Comparison of ENCODE assay signal across 8 mouse cellular contexts in the genomic region with DNA sequence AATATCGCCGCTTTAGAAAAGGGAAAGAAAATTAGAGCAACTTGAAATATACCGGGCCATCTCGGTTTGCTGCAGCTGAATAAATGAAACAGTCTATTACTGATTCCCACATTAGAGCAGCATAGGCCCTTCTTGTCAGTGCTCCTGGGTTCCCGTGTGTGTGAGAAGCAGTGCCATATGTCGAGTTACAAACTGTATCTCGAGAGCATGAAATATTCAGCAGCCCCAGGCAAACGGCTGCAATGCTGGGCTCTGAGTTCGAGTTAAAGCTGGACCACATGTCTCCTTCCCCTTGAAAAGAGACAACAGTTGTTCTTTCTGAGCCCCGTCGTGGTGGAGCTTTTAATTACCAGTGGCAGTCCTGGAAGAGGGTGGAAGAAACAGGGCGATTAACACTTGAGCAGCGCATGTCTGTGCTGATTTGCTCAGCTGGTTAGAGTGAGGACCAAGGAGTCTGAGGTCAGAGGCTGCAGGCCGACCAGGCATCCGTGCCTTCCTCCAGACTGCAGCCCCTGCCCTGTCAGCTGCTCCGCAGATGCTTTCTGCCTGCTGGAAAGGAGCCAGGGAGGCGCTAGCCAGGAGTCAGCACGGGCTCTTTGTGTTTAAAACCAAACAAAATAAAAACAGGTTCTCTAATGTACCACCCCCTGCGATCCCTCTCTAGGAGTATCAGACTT. TPM values are rescaled to one million over a fixed set of nuclear protein-coding genes. Genes with fewer than 3 reads are reported as not detected.
DNase-seq lines count a peak whose midpoint lies in the region; ATAC-seq lines count a peak whose summit lies in the region.

No protein-coding gene starts in this region.

- 0 out of 2 replicates have a peak, but pooled peaks cover 12% of the 10 kb centered on the region for H3K9me3 ChIP-seq in intestine, embryonic 14.5 days (ENCODE audit: control insufficient read depth, low read length)
- H3K9me3 ChIP-seq in intestine, embryonic 15.5 days = no peaks in the 10 kb centered on the region
- no peaks in the 10 kb centered on the region for H3K9me3 ChIP-seq in neural tube, embryonic 14.5 days (ENCODE audit: control insufficient read depth, low read length)

- H3K36me3 ChIP-seq in intestine, embryonic 14.5 days (ENCODE audit: control insufficient read depth, insufficient read depth, low read length) = no peaks in the 10 kb centered on the region
- H3K36me3 ChIP-seq in intestine, embryonic 15.5 days = no peaks in the 10 kb centered on the region
- H3K36me3 ChIP-seq in neural tube, embryonic 14.5 days (ENCODE audit: control insufficient read depth, insufficient read depth, low read length) = no peaks in the 10 kb centered on the region

- no peaks in the 10 kb centered on the region for H3K27me3 ChIP-seq in intestine, embryonic 14.5 days (replicated peaks; ENCODE audit: control insufficient read depth, insufficient read depth, low read length)
- H3K27me3 ChIP-seq in intestine, embryonic 15.5 days (replicated peaks) = no peaks in the 10 kb centered on the region
- H3K27me3 ChIP-seq in neural tube, embryonic 14.5 days (ENCODE audit: control insufficient read depth, insufficient read depth, low read length) = no peaks in the 10 kb centered on the region

- H3K9ac ChIP-seq in intestine, embryonic 14.5 days (ENCODE audit: low read length) = no peak overlapping the region
- no peak overlapping the region for H3K9ac ChIP-seq in intestine, embryonic 15.5 days
- H3K9ac ChIP-seq in neural tube, embryonic 14.5 days (replicated peaks; ENCODE audit: low read depth, low read length) = no peak overlapping the region

- peaks cover 18% of the 10 kb centered on the region for H3K4me1 ChIP-seq in intestine, embryonic 14.5 days (replicated peaks; ENCODE audit: control insufficient read depth, insufficient read depth, low read length)
- 0 out of 2 replicates have a peak, but pooled peaks cover 12% of the 10 kb centered on the region for H3K4me1 ChIP-seq in intestine, embryonic 15.5 days (replicated peaks)
- H3K4me1 ChIP-seq in neural tube, embryonic 14.5 days (ENCODE audit: control insufficient read depth, insufficient read depth, low read length) = peaks cover 10% of the 10 kb centered on the region

- no peak for DNase-seq in intestine, embryonic 14.5 days (ENCODE audit: low spot score)
- DNase-seq in embryo, embryonic 11 days = peak; percentile 74
- DNase-seq in gastrocnemius, postnatal 4 days (ENCODE audit: low spot score in 2 of 2) = peak; percentile 38 to 67
- DNase-seq in kidney, postnatal 4 days = peak; percentile 66 to 75
- DNase-seq in thymus, postnatal 10 days (ENCODE audit: low spot score in 2 of 2) = no peak

- 41% methylated on average over 19 of the region's 19 CpGs for WGBS in intestine, embryonic 14.5 days
- 41% methylated on average over 19 of the region's 19 CpGs for WGBS in intestine, embryonic 15.5 days
- 28% methylated on average over 19 of the region's 19 CpGs for WGBS in neural tube, embryonic 14.5 days

- no peak overlapping the region for H3K4me3 ChIP-seq in intestine, embryonic 14.5 days (ENCODE audit: low read depth, low read length)
- no peak overlapping the region for H3K4me3 ChIP-seq in intestine, embryonic 15.5 days (replicated peaks)
- no peak overlapping the region for H3K4me3 ChIP-seq in neural tube, embryonic 14.5 days (ENCODE audit: low read depth, low read length)

- H3K4me2 ChIP-seq in intestine, embryonic 14.5 days (ENCODE audit: low read length) = no peak overlapping the region
- H3K4me2 ChIP-seq in intestine, embryonic 15.5 days (replicated peaks) = no peak overlapping the region
- no peak overlapping the region for H3K4me2 ChIP-seq in neural tube, embryonic 14.5 days (ENCODE audit: low read depth, low read length)

- H3K27ac ChIP-seq in intestine, embryonic 14.5 days (ENCODE audit: low read depth) = no peak overlapping the region
- H3K27ac ChIP-seq in intestine, embryonic 15.5 days = no peak overlapping the region
- no peak overlapping the region for H3K27ac ChIP-seq in neural tube, embryonic 14.5 days (ENCODE audit: low read depth, low read length)

- ATAC-seq in intestine, embryonic 14.5 days (replicated peaks; ENCODE audit: low FRiP score, low TSS enrichment, low read depth) = 0 out of 2 replicates have a peak, but pooled peaks have one; percentile 19
- no peak for ATAC-seq in intestine, embryonic 15.5 days
- ATAC-seq in neural tube, embryonic 14.5 days (ENCODE audit: low read depth) = peak; percentile 61
- no peak for ATAC-seq in activated CD4-positive, CD25-positive, alpha-beta regulatory T cell, adult 4 months

RNA-seq across cellular contexts. Expression of a gene that starts 53.3 kb away (rescaled TPM):
- polyA plus RNA-seq in intestine, embryonic 14.5 days (2014; fragmentation: Nextera tagmentation; extraction: Ambion mirVana) = 47.4 and 51.7 TPM in 2 replicates
- polyA plus RNA-seq in intestine, embryonic 15.5 days (2015; fragmentation: Nextera tagmentation; extraction: Ambion mirVana) = 31.4 and 33.2 TPM in 2 replicates
- 10 to 100 TPM in 1 of 2 experiments, 1 to 10 TPM in 1; 8.3 to 10.5 TPM for total RNA-seq in gastrocnemius, postnatal 4 days (2021)
- 9.9 and 12.9 TPM in 2 replicates for polyA plus RNA-seq in neural tube, embryonic 14.5 days (2014; fragmentation: Nextera tagmentation; extraction: Ambion mirVana)
- 1 to 10 TPM; 6.3 TPM for polyA plus RNA-seq in activated CD4-positive, CD25-positive, alpha-beta regulatory T cell, adult 4 months (2017; shearing (Covaris generic))

Comparison
In these comparisons a context has a peak if more than half of its experiments do, and no peak if none do; other contexts are left out.
1. ATAC-seq: peak in intestine, embryonic 14.5 days (single experiment) and neural tube, embryonic 14.5 days (single experiment); none in intestine, embryonic 15.5 days (single experiment) and activated CD4-positive, CD25-positive, alpha-beta regulatory T cell, adult 4 months (single experiment).
2. DNase-seq: peak in embryo, embryonic 11 days (single experiment), gastrocnemius, postnatal 4 days (2 of 2) and kidney, postnatal 4 days (2 of 2); none in intestine, embryonic 14.5 days (single experiment) and thymus, postnatal 10 days (0 of 2).